Mouse (Mus musculus) midbrain, embryonic 11.5 days (tissue): ENCODE measurements around the gene Fzd4. TPM values are rescaled to one million over a fixed set of nuclear protein-coding genes. Genes with fewer than 3 reads are reported as not detected.
A peak's percentile ranks its signal among the peaks of the same experiment; 100 is the strongest.

Experiments used
- ATAC-seq: fragments of 200-750 bp; cut with Nextera tagmentation; 2 replicates; pipeline ENCODE4 v1.8.0; 2017; ENCODE audit warnings: moderate TSS enrichment, moderate library complexity; ENCODE audit not compliant: low FRiP score
- DNase-seq: peaks from one replicate; pipeline ENCODE4 v3.0.0; 2015; ENCODE audit warnings: low spot score; ENCODE audit errors: missing footprints
- H3K27ac ChIP-seq: fragments of 300-500 bp; sonication (generic); 2 replicates; pipeline ENCODE4 v1.5.1; 2014; ENCODE audit warnings: low read depth, low read length
- H3K27me3 ChIP-seq: fragments of 300-500 bp; sonication (generic); 2 replicates; pipeline ENCODE4 v1.6.1; 2014; ENCODE audit warnings: mild to moderate bottlenecking, low read length, moderate library complexity, mixed read lengths; ENCODE audit not compliant: control insufficient read depth, insufficient read depth
- H3K36me3 ChIP-seq: fragments of 300-500 bp; sonication (generic); 2 replicates; pipeline ENCODE4 v1.6.1; 2014; ENCODE audit warnings: mild to moderate bottlenecking, low read length, moderate library complexity, mixed read lengths; ENCODE audit not compliant: control insufficient read depth, insufficient read depth
- H3K4me1 ChIP-seq: fragments of 300-500 bp; sonication (generic); 2 replicates; pipeline ENCODE4 v1.6.1; 2014; ENCODE audit warnings: low read length; ENCODE audit not compliant: control insufficient read depth, insufficient read depth
- H3K4me2 ChIP-seq: fragments of 300-500 bp; sonication (generic); 2 replicates; pipeline ENCODE4 v1.6.1; 2014; ENCODE audit warnings: mild to moderate bottlenecking, moderate library complexity
- H3K4me3 ChIP-seq: fragments of 300-500 bp; sonication (generic); 2 replicates; pipeline ENCODE4 v1.5.1; 2014; ENCODE audit warnings: low read depth, low read length
- H3K9ac ChIP-seq: fragments of 300-500 bp; sonication (generic); 2 replicates; pipeline ENCODE4 v1.6.1; 2014; ENCODE audit warnings: low read length
- H3K9me3 ChIP-seq: fragments of 300-500 bp; sonication (generic); 2 replicates; pipeline ENCODE4 v1.6.1; 2016; ENCODE audit warnings: low read length; ENCODE audit not compliant: control insufficient read depth
- WGBS: fragments of 180-500 bp; shearing (Covaris S2); extraction: QIAGEN DNeasy Blood & Tissue Kit; methylation state at CpG from one replicate; pipeline ENCODE4 v1.1.7; 2014; 5-methylcytosine and 5-hydroxymethylcytosine counted together
- polyA plus RNA-seq: library from polyadenylated mRNA; unstranded; fragments of >200 nt; fragmentation: Nextera tagmentation; extraction: Ambion mirVana; gene quantifications from 2 replicates; pipeline ENCODE4 v1.2.1, GENCODE M21; 2014

Gene Fzd4
- polyA plus RNA-seq, 1 experiment from 2014 or later, result 2.0 TPM

DNA sequence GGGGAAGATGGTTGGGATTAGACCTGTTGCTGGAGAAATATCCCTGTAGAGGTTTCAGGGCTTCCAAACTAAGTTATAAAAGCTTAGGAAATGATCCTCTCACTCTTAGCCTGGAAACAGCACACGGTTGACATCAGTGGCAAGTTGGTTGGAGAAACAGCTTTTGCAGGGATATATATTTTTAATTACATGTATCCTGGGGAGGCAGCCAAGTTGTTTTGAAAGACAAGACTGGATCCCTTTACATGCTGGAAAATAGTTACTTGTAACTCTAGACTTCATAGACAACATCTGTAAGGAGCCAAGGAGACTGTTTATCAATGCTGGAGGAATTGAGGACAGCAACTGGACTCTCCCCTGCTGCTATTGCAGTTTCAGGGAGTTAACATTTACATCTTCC, 1.9 kb downstream of the Fzd4 start:
- no peak overlapping the region for H3K4me3 ChIP-seq
- peak; percentile 79 for DNase-seq
- 60% methylated on average over 1 of the region's 1 CpGs for WGBS
- H3K9me3 ChIP-seq, result no peaks in the 10 kb centered on the region
- H3K9ac ChIP-seq, result no peak overlapping the region
- H3K27ac ChIP-seq, result no peak overlapping the region
- ATAC-seq, result no peak
- no peak overlapping the region; the same call in 1 of the 2 replicates for H3K4me2 ChIP-seq
- H3K36me3 ChIP-seq, result no peaks in the 10 kb centered on the region
- peaks cover 14% of the 10 kb centered on the region; the same call in 1 of the 2 replicates for H3K27me3 ChIP-seq
- peaks cover 8% of the 10 kb centered on the region for H3K4me1 ChIP-seq

DNA sequence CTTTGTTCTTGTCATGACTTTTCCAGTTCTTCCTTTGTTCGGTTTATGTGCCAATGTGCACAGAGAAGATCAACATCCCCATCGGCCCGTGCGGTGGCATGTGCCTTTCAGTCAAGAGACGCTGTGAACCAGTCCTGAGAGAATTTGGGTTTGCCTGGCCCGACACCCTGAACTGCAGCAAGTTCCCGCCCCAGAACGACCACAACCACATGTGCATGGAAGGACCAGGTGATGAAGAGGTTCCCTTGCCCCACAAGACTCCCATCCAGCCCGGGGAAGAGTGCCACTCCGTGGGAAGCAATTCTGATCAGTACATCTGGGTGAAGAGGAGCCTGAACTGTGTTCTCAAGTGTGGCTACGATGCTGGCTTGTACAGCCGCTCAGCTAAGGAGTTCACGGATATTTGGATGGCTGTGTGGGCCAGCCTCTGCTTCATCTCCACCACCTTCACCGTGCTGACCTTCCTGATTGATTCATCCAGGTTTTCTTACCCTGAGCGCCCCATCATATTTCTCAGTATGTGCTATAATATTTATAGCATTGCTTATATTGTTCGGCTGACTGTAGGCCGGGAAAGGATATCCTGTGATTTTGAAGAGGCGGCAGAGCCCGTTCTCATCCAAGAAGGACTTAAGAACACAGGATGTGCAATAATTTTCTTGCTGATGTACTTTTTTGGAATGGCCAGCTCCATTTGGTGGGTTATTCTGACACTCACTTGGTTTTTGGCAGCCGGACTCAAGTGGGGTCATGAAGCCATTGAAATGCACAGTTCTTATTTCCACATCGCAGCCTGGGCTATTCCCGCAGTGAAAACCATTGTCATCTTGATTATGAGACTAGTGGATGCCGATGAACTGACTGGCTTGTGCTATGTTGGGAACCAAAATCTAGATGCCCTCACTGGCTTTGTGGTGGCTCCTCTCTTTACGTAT, 3.1 kb downstream of the Fzd4 start:
- Histone ChIP-seq H3K4me2 (no peak overlapping the region), H3K27ac (no peak overlapping the region), H3K9me3 (no peaks in the 10 kb centered on the region), H3K27me3 (peaks cover 14% of the 10 kb centered on the region; the same call in 1 of the 2 replicates), H3K4me3 (no peak overlapping the region), H3K4me1 (peaks cover 8% of the 10 kb centered on the region), H3K36me3 (no peaks in the 10 kb centered on the region), H3K9ac (no peak overlapping the region)
- peak; percentile 83 for DNase-seq
- 94% methylated on average over 24 of the region's 24 CpGs for WGBS
- ATAC-seq, result no peak

DNA sequence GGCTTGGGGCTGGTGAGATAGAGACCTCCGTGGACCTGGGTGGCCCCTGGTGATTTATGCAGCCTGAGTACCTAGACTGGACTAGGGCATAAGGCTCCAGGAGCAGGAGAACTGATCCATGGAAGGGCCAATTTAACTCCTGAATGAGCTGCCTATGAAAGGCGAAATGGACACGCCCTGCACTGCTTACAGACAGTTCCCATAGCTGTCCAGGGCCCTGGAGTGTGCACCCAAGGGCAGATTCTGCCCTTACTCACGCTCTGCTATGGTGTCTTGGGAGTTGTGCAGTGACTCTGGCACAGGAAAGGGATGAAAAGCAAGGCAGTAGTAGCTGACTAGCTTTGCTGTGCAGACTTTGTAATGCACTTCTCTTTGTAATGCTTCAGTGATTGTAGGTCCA, 6.1 kb downstream of the Fzd4 start:
- Histone ChIP-seq H3K27ac (no peak overlapping the region), H3K4me3 (no peak overlapping the region), H3K4me1 (peaks cover under 1% of the 10 kb centered on the region; the same call in 1 of the 2 replicates), H3K4me2 (no peak overlapping the region), H3K9ac (no peak overlapping the region), H3K27me3 (peaks cover under 1% of the 10 kb centered on the region; the same call in 1 of the 2 replicates), H3K9me3 (no peaks in the 10 kb centered on the region), H3K36me3 (no peaks in the 10 kb centered on the region)
- no peak for ATAC-seq
- 87% methylated on average over 4 of the region's 4 CpGs for WGBS
- DNase-seq, result no peak

DNA sequence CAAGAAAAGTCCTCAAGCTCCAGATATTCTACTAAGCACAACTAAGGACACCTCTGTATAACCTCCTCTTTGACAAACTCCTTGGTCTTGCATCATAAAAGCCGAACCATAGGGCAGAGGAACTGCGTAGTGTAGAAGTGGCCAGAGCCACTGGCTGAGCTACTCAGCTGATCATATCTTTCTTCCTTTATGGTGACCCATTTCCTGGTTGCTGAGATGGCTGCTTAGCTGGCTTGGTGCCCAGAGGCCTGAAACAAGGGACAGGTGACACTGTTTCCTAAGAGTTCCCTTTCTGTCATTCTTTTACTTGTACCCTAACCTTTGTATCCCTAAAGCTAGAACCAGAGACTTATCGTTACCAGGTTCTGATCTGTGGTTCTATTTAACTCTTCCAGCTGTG, 7.2 kb downstream of the Fzd4 start:
- no peak for DNase-seq
- Histone ChIP-seq H3K9me3 (no peaks in the 10 kb centered on the region), H3K4me3 (no peak overlapping the region), H3K9ac (no peak overlapping the region), H3K4me2 (no peak overlapping the region), H3K36me3 (no peaks in the 10 kb centered on the region), H3K27ac (no peak overlapping the region), H3K27me3 (no peaks in the 10 kb centered on the region), H3K4me1 (no peaks in the 10 kb centered on the region)
- WGBS, result 88% methylated on average over 3 of the region's 3 CpGs
- ATAC-seq, result no peak

DNA sequence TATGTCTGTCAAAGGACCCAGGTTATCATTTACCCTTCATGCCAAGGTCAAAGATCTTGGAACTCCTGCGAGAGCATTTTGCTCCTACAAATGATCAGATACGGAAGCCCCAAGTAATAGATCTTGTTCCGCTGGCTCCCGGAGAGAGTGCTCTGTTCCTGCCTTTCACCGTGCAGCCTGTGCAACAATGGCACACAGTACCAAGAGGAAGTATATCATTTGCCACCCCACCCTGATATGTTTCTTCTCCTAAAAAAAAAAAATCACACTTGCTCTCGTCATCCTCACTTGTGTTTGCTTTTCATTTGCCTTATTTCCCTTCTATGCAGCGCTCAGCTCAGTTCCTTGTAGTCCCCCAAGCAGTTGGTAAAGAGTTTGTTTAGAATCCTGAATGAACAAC, 7.9 kb downstream of the Fzd4 start:
- ATAC-seq, result no peak
- H3K9me3 ChIP-seq, result no peaks in the 10 kb centered on the region
- H3K9ac ChIP-seq, result no peak overlapping the region
- no peak overlapping the region for H3K27ac ChIP-seq
- DNase-seq, result no peak
- no peaks in the 10 kb centered on the region for H3K36me3 ChIP-seq
- no peaks in the 10 kb centered on the region for H3K27me3 ChIP-seq
- no peaks in the 10 kb centered on the region for H3K4me1 ChIP-seq
- H3K4me2 ChIP-seq, result no peak overlapping the region
- 91% methylated on average over 7 of the region's 7 CpGs for WGBS
- no peak overlapping the region for H3K4me3 ChIP-seq

DNA sequence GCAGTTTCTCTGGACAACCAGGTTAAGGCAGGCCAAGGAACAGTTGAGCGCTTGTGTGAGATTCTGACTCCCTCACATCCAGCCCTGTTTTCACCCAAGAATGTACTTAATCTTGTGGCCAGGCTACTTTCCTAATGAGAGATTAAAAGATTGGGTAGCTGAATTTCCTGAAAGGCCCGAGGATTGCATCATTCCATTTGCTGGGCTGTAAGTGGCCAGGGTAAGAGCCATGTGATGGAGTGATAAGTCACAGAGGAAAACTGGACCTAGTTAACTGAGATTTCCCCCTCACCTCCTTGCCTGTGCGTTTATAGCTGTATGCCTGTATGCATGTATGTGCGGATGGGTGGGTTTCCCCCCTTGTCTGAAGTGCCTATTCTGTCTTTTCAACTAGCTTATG, 11.9 kb downstream of the Fzd4 start:
- Histone ChIP-seq H3K4me3 (no peak overlapping the region), H3K9me3 (no peaks in the 10 kb centered on the region), H3K27me3 (no peaks in the 10 kb centered on the region), H3K4me2 (no peak overlapping the region), H3K27ac (no peak overlapping the region), H3K9ac (no peak overlapping the region), H3K4me1 (no peaks in the 10 kb centered on the region), H3K36me3 (no peaks in the 10 kb centered on the region)
- 79% methylated on average over 4 of the region's 4 CpGs for WGBS
- DNase-seq (no peak), ATAC-seq (no peak)

DNA sequence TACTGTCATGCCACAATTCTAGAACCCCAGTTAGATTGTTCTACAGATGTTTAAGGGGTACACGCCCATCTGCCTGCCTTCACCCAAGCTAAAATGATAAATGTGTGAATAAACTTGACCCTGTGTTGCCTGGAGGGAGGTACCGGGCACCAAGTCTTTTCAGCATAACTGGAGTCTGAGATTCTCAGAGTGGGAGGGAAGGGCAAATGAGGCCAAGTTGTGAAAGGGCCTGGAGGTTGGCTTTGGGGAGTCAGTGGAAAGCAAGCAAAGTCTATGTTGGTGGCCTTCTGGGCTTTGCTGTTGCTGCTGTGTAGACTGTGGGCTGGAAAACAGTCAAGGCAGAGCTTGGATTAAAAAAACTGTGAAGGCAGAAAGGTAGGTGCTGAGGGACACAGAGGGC, 13.6 kb downstream of the Fzd4 start:
- Histone ChIP-seq H3K9me3 (no peaks in the 10 kb centered on the region), H3K4me2 (no peak overlapping the region), H3K4me1 (no peaks in the 10 kb centered on the region), H3K36me3 (no peaks in the 10 kb centered on the region), H3K27ac (no peak overlapping the region), H3K27me3 (no peaks in the 10 kb centered on the region), H3K9ac (no peak overlapping the region), H3K4me3 (no peak overlapping the region)
- DNase-seq (peak; percentile 67), ATAC-seq (no peak)
- 86% methylated on average over 2 of the region's 2 CpGs for WGBS

DNA sequence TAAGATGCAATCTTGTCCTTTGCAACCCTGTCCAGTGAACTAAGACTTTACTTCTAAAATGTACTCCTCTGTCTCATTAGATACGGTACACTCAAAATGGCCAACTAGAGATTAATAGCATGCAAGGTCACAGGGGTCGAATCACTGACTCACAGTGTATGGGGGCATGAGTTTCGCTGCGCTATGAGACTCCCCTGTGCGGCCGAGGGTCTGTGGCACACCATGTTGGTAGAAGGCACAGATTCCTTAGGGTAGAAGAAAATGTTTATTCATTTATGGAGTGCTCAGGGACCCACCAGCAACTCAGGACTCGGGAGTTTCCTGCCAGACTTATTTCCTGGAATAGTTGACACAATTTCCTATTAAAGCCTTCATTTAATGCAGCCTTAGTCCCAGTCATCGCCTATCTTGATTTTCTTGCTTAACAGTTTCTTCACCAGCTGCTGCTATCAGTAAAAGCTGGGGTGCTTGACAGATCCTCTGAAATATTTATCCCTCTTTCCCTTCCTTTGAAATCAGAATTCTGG, 14.0 kb downstream of the Fzd4 start:
- 82% methylated on average over 8 of the region's 8 CpGs for WGBS
- no peaks in the 10 kb centered on the region for H3K4me1 ChIP-seq
- H3K36me3 ChIP-seq, result no peaks in the 10 kb centered on the region
- no peaks in the 10 kb centered on the region for H3K27me3 ChIP-seq
- no peak overlapping the region for H3K4me3 ChIP-seq
- peak; percentile 53 for DNase-seq
- H3K9ac ChIP-seq, result no peak overlapping the region
- ATAC-seq, result 0 out of 2 replicates have a peak, but pooled peaks have one; percentile 19
- no peak overlapping the region for H3K27ac ChIP-seq
- no peak overlapping the region for H3K4me2 ChIP-seq
- no peaks in the 10 kb centered on the region for H3K9me3 ChIP-seq

DNA sequence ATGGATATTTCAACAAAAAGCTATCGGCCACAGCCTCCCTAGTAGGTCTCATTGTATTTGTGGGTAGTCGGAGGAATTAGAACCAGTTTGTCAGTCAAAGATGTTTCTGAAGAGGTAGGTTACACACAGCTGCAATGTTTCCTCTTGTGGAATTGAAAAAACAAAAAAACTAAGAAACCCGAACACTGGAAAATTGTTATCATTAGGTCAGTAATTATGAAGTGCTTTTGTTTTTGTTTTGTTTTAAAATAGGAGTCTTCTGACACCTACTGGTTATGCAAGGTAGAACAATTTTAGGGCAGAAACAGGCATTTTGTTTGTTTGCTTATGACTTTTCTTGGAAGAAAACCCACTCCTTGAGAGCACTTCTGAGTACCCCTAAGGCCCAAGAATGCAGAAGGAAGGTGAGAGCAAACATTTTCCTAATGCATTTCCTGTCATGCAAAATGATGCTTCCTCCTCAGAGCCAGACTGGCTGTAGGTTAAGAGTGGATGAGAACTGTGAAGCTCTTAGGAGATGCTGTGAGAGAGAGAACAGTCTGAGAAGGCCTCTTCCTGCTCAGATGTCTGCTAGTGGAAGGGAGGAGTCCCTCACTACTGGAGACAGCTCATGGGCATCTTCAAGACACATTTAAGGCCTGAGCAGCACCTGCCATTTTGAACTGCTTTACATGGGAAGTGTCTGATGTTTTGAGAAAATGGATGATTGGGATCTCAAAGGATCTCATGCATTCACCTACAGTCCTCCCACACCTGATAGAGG, 14.9 kb downstream of the Fzd4 start:
- DNase-seq, result peak; percentile 81
- Histone ChIP-seq H3K9ac (no peak overlapping the region), H3K27ac (no peak overlapping the region), H3K4me3 (no peak overlapping the region), H3K4me2 (no peak overlapping the region), H3K9me3 (no peaks in the 10 kb centered on the region), H3K4me1 (no peaks in the 10 kb centered on the region), H3K36me3 (no peaks in the 10 kb centered on the region), H3K27me3 (no peaks in the 10 kb centered on the region)
- ATAC-seq, result no peak; the same call in 1 of the 2 replicates
- WGBS, result 75% methylated on average over 3 of the region's 3 CpGs
